Mouse (Mus musculus): ENCODE measurements around the gene Mtmr10. TPM values are rescaled to one million over a fixed set of nuclear protein-coding genes. Genes with fewer than 3 reads are reported as not detected.

Mtmr10 gene
- polyA plus RNA-seq, 1 experiment: 15.2 TPM

DNA sequence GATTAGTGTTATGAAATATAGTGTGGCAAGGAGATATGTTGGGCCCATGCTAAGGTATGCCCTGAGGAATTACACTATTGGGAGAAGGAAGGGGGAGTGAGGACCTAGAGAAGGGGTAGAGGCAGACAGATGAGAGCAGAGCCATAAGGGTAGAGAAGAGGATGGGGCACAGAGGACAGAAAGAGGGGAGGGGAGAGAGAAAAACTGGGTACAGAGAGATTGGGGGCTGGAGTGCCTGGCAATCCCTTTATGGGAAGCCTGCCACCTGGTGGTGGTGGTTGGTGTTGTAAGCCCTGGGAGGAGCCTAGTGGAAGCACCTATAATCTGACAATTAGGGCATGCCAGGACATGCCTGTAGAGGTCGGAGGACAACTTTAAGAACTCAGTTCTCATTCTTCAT lies 39.4 kb downstream of the Mtmr10 start:
- TF ChIP-seq EP300 (IDR thresholded peaks at IDR 0.05; ENCODE audit: insufficient read depth, low read depth, low read length) (peak; percentile 64), CTCF (IDR thresholded peaks at IDR 0.05; ENCODE audit: low read depth, low read length) (peak; percentile 69), POLR2A (IDR thresholded peaks at IDR 0.05; ENCODE audit: insufficient read depth, low read length) (no peak)
- Histone ChIP-seq H3K27me3 (ENCODE audit: control insufficient read depth, insufficient read depth, low read length, poor library complexity, severe bottlenecking) (no peaks in the 10 kb centered on the region), H3K4me3 (ENCODE audit: low read depth, low read length) (no peak overlapping the region), H3K9ac (ENCODE audit: low read depth, poor library complexity, severe bottlenecking) (no peak overlapping the region), H3K9me3 (replicated peaks; ENCODE audit: control insufficient read depth, insufficient read depth, low read length, poor library complexity, severe bottlenecking) (no peaks in the 10 kb centered on the region), H3K27ac (ENCODE audit: insufficient read depth, low read length) (no peak overlapping the region), H3K4me1 (ENCODE audit: control insufficient read depth, insufficient read depth, low read length) (no peaks in the 10 kb centered on the region), H3K36me3 (ENCODE audit: control insufficient read depth, insufficient read depth, low read length, poor library complexity, severe bottlenecking) (no peaks in the 10 kb centered on the region)

DNA sequence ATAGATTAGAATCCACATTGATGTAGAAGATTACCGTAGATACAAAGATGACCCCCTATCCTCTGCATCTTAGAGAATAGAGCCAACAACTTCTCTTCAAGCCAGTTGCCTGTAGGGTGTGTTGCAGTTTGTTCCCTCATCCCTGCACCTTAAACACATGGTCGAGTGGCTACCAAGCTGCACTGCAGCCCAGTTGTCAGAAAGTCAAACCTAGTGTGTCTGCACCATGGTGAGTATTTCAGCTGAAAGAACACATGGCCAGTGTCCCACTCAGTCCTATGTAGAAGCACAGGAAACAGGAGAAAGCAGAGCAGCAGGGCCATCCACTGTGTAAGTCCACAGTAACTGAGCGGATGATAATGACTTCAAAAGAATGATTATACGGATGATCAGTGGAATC lies 40.0 kb downstream of the Mtmr10 start:
- Histone ChIP-seq H3K27me3 (ENCODE audit: control insufficient read depth, insufficient read depth, low read length, poor library complexity, severe bottlenecking) (no peaks in the 10 kb centered on the region), H3K4me1 (ENCODE audit: control insufficient read depth, insufficient read depth, low read length) (no peaks in the 10 kb centered on the region), H3K4me3 (ENCODE audit: low read depth, low read length) (no peak overlapping the region), H3K36me3 (ENCODE audit: control insufficient read depth, insufficient read depth, low read length, poor library complexity, severe bottlenecking) (no peaks in the 10 kb centered on the region), H3K27ac (ENCODE audit: insufficient read depth, low read length) (0 out of 2 replicates have a peak overlapping the region, but pooled peaks have one; percentile 14), H3K9ac (ENCODE audit: low read depth, poor library complexity, severe bottlenecking) (no peak overlapping the region), H3K9me3 (replicated peaks; ENCODE audit: control insufficient read depth, insufficient read depth, low read length, poor library complexity, severe bottlenecking) (no peaks in the 10 kb centered on the region)
- TF ChIP-seq CTCF (IDR thresholded peaks at IDR 0.05; ENCODE audit: low read depth, low read length) (no peak), EP300 (IDR thresholded peaks at IDR 0.05; ENCODE audit: insufficient read depth, low read depth, low read length) (no peak)

DNA sequence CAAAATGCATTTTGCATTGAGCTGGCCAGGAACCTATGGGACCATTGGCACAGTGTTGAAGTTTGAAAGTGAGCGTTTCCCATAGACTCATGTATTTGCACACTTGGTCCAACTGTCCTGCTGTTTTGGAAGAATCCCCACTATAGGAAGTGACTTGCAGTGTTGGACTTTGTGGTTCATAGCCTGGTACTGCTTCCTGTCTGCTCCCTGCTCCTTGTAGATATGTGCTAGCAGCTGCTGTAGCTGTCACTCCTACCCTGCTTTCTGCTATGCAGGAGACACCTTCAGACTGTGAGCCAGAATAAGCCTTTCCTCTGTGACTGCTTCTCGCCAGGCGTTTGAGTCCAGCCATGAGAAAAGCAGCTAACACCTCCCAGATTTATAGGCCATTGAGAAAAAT lies 43.9 kb downstream of the Mtmr10 start:
- TF ChIP-seq POLR2A (IDR thresholded peaks at IDR 0.05; ENCODE audit: insufficient read depth, low read length) (no peak), CTCF (IDR thresholded peaks at IDR 0.05; ENCODE audit: low read depth, low read length) (no peak)
- H3K27me3 ChIP-seq (ENCODE audit: control insufficient read depth, insufficient read depth, low read length, poor library complexity, severe bottlenecking): no peaks in the 10 kb centered on the region
- no peaks in the 10 kb centered on the region for H3K4me1 ChIP-seq (ENCODE audit: control insufficient read depth, insufficient read depth, low read length)
- H3K4me3 ChIP-seq (ENCODE audit: low read depth, low read length): no peak overlapping the region
- no peaks in the 10 kb centered on the region for H3K36me3 ChIP-seq (ENCODE audit: control insufficient read depth, insufficient read depth, low read length, poor library complexity, severe bottlenecking)
- H3K9me3 ChIP-seq (replicated peaks; ENCODE audit: control insufficient read depth, insufficient read depth, low read length, poor library complexity, severe bottlenecking): no peaks in the 10 kb centered on the region
- no peak overlapping the region for H3K9ac ChIP-seq (ENCODE audit: low read depth, poor library complexity, severe bottlenecking)
- no peak overlapping the region for H3K27ac ChIP-seq (ENCODE audit: insufficient read depth, low read length)

DNA sequence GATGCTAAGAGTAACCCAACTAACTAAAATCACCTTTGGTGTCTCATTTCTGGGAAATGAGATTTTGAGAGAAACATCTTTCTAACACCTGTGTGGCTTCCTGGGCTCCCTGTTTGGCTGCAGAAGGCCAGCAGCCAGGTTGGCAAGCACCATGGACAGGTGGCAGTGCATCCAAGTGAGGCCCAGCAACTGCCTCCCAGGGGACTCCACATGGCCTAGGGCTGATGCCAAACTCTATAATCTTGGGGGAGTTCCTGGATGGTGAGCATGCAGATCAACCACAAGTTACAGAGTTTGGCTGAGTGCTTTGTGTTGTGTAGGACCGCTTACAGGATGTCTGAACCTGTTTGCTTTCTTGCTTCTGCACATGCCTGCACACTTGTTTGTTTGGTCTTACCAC lies 45.2 kb downstream of the Mtmr10 start:
- no peaks in the 10 kb centered on the region; the same call in 1 of the 2 replicates for H3K36me3 ChIP-seq (ENCODE audit: control insufficient read depth, insufficient read depth, low read length, poor library complexity, severe bottlenecking)
- no peaks in the 10 kb centered on the region for H3K27me3 ChIP-seq (ENCODE audit: control insufficient read depth, insufficient read depth, low read length, poor library complexity, severe bottlenecking)
- H3K9me3 ChIP-seq (replicated peaks; ENCODE audit: control insufficient read depth, insufficient read depth, low read length, poor library complexity, severe bottlenecking): no peaks in the 10 kb centered on the region
- no peak overlapping the region for H3K4me3 ChIP-seq (ENCODE audit: low read depth, low read length)
- H3K4me1 ChIP-seq (ENCODE audit: control insufficient read depth, insufficient read depth, low read length): no peaks in the 10 kb centered on the region
- no peak overlapping the region for H3K9ac ChIP-seq (ENCODE audit: low read depth, poor library complexity, severe bottlenecking)
- no peak overlapping the region for H3K27ac ChIP-seq (ENCODE audit: insufficient read depth, low read length)
- TF ChIP-seq CTCF (IDR thresholded peaks at IDR 0.05; ENCODE audit: low read depth, low read length): no peak
- no peak for TF ChIP-seq EP300 (IDR thresholded peaks at IDR 0.05; ENCODE audit: insufficient read depth, low read depth, low read length)
- no peak for TF ChIP-seq POLR2A (IDR thresholded peaks at IDR 0.05; ENCODE audit: insufficient read depth, low read length)

DNA sequence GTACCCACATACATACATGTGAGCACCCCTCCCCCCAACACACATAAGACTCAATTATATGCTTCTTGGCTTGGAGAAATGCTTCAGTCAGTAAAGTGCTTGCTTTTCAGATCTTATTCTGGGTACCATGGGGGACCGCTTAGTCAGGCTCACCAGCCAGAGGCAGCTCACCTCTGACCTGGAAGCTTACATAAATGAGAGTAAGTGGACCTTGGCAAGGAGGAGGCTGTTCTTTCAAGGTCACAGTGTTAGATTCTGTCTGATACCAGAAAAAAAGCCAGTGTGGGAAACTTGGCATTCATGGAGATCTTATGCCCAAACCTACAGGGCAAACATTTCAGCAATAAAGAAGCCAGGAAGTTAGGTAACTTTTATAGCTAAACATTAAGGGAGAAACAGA lies 60.4 kb downstream of the Mtmr10 start:
- Histone ChIP-seq H3K9ac (ENCODE audit: low read depth, poor library complexity, severe bottlenecking) (no peak overlapping the region), H3K27me3 (ENCODE audit: control insufficient read depth, insufficient read depth, low read length, poor library complexity, severe bottlenecking) (no peaks in the 10 kb centered on the region), H3K9me3 (replicated peaks; ENCODE audit: control insufficient read depth, insufficient read depth, low read length, poor library complexity, severe bottlenecking) (0 out of 2 replicates have a peak, but pooled peaks cover 6% of the 10 kb centered on the region), H3K36me3 (ENCODE audit: control insufficient read depth, insufficient read depth, low read length, poor library complexity, severe bottlenecking) (no peaks in the 10 kb centered on the region; the same call in none of the 2 replicates), H3K27ac (ENCODE audit: insufficient read depth, low read length) (no peak overlapping the region), H3K4me3 (ENCODE audit: low read depth, low read length) (no peak overlapping the region), H3K4me1 (ENCODE audit: control insufficient read depth, insufficient read depth, low read length) (no peaks in the 10 kb centered on the region)
- TF ChIP-seq POLR2A (IDR thresholded peaks at IDR 0.05; ENCODE audit: insufficient read depth, low read length): no peak
- TF ChIP-seq CTCF (IDR thresholded peaks at IDR 0.05; ENCODE audit: low read depth, low read length): no peak

DNA sequence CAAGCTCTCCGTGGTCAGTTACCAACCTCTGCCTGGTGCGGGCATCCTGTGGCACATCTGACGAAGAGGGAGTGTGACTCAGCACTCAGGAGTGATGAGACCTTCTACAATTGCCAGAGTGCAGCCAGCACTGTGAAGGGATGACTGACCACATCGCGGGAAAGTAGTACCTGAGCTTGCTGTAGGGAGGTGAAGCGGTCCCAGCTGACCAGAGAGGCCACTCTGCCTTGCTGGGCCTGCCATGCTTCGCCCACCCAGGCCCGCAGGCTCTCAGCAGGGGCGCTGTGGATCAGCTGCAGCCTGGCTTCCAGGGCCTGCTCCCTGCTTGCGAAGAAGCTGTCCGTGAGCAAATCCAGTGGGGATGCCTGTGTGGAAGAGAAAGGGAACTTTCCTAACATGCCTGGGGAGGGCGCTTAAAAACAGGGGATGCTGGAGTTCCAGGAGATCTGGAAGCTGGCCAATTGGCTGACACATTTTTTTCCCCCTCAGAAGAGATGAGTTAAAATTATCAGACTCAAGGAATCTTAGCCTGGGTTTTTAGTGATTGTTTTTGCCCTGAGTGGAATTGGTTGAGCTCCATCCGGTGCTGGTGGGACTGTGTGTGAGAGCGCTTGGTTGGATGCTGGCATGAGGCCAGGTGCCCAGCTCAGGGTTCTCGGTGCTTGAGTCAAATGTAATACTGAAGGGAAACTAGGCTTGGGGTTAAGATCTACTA lies 61.9 kb downstream of the Mtmr10 start:
- Histone ChIP-seq H3K9ac (ENCODE audit: low read depth, poor library complexity, severe bottlenecking) (no peak overlapping the region), H3K27ac (ENCODE audit: insufficient read depth, low read length) (no peak overlapping the region), H3K36me3 (ENCODE audit: control insufficient read depth, insufficient read depth, low read length, poor library complexity, severe bottlenecking) (no peaks in the 10 kb centered on the region; the same call in none of the 2 replicates), H3K4me3 (ENCODE audit: low read depth, low read length) (no peak overlapping the region), H3K9me3 (replicated peaks; ENCODE audit: control insufficient read depth, insufficient read depth, low read length, poor library complexity, severe bottlenecking) (no peaks in the 10 kb centered on the region), H3K4me1 (ENCODE audit: control insufficient read depth, insufficient read depth, low read length) (no peaks in the 10 kb centered on the region), H3K27me3 (ENCODE audit: control insufficient read depth, insufficient read depth, low read length, poor library complexity, severe bottlenecking) (no peaks in the 10 kb centered on the region)
- no peak for TF ChIP-seq EP300 (IDR thresholded peaks at IDR 0.05; ENCODE audit: insufficient read depth, low read depth, low read length)
- no peak for TF ChIP-seq CTCF (IDR thresholded peaks at IDR 0.05; ENCODE audit: low read depth, low read length)
- no peak for TF ChIP-seq POLR2A (IDR thresholded peaks at IDR 0.05; ENCODE audit: insufficient read depth, low read length)
